Mouse (Mus musculus) cerebellum, postnatal 14 days (tissue): Measurements from ENCODE around the gene Gm9903.

Experiments used
- DNase-seq, 2 experiments: peaks; one replicate each; pipeline ENCODE4 v3.0.0; 2021; ENCODE audit warnings: mixed read lengths in 2 of 2

Gm9903 gene

GRCm38 (mm10) chr5:33651017-33651416, 21.3 kb downstream of the Gm9903 start:
- DNase-seq = no peak

GRCm38 (mm10) chr5:33651541-33651920, 21.8 kb downstream of the Gm9903 start:
- peak in 1 of 2 experiments; percentile 24 for DNase-seq

- peak; percentile 95 to 96 for DNase-seq
Measured at GRCm38 (mm10) chr5:33651921-33652782, 22.4 kb downstream of the Gm9903 start, which contains the start of gene Slbp. Gene Slbp, minus strand, starts transcription at chr5:33652574.

- DNase-seq = no peak
Measured at GRCm38 (mm10) chr5:33652783-33653173, 23.1 kb downstream of the Gm9903 start.

DNA sequence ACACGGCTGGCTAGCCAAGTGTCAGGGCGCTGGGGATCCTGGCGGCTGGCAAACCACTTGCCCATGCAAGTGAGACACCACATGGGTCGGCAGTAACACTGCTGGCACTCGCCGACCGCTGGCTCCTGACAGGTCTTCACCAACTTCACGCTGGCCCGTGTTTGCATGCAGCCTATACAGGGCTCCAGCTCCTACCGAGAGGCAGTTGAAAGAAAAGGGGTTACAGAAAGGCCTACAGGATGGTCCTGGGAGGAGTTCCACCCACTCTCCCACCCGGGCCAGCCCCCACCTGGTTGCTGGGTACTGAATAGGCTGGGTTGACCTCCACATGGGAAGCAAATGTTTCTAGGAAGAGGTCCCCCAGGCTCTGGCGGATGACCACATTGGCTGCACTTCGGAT, 24.7 kb downstream of the Gm9903 start:
- DNase-seq = no peak

GRCm38 (mm10) chr5:33655251-33655840, 25.6 kb downstream of the Gm9903 start:
- DNase-seq = peak in 1 of 2 experiments; percentile 27

DNA sequence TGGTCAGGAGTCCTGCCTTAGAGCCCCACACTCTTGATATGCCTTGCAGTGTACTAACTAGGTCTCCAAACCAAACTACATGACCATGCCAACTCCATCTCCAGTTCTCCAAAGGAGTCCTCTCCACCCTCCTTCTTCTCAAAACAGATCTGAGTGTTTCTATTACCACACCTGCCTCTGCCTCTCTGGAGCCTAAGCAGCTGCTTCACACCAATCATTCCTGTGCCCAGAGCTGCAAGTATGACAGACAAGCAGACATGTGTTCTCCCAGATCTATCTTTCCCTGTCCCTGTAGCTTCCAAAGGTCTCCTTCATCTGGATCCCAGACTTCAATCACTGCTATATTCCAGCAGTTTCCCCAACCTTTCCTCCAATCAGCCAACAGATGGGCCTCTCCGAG, 27.0 kb downstream of the Gm9903 start:
- no peak for DNase-seq

DNA sequence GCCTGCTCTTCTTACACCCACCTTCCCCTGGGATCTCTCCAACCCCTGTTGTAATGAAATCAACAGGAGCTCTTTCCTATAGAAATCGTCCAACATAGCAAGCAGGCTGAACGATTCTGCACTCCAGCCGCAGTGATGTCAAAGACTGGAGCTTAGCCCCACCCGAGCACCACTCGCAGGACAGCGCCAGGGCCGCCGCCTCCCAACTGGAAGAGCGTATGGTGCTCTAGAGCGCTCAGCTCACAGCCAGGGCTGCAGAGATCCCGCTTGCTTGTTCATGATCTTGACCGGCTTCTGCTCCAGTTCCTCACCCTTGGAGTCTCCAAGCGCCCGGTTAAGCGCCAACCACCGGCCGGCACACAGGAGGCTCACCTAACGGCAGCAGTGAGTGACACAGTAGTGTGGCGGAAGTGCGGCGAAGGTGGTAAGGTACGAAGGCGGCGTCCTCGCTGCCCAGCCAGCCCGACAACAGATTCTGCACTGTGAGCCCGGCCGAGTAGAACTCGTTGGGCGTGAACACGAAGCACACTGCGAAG, 27.6 kb downstream of the Gm9903 start:
- DNase-seq = no peak

GRCm38 (mm10) chr5:33657787-33658663, 28.3 kb downstream of the Gm9903 start, which contains the start of the genes Tacc3 and Tmem129:
Gene Tacc3, plus strand, starts transcription at chr5:33658128.
Gene Tmem129, minus strand, starts transcription at chr5:33658416.
- peak; percentile 98 for DNase-seq

DNA sequence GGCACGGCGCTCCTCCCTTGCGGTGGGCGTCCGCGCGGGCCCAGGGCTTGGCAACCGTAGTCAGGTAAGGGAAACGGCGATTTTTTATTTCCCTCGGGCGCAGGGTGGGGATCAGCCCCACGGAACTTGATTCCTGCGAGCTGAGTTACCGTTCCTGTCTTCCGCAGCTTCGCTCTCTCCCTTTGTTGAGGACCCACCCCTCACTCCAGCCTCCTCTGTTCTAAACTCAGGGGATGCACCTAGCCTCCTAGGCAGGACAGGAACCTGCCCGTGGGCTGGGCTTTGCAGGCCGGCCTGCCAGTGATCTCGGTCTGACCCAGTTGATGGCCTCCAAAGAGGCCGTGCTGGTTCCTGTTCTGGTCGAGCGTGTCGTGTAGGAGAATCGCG, 28.9 kb downstream of the Gm9903 start:
- DNase-seq = no peak

GRCm38 (mm10) chr5:33668223-33668622, 38.5 kb downstream of the Gm9903 start:
- peak; percentile 44 to 56 for DNase-seq

DNA sequence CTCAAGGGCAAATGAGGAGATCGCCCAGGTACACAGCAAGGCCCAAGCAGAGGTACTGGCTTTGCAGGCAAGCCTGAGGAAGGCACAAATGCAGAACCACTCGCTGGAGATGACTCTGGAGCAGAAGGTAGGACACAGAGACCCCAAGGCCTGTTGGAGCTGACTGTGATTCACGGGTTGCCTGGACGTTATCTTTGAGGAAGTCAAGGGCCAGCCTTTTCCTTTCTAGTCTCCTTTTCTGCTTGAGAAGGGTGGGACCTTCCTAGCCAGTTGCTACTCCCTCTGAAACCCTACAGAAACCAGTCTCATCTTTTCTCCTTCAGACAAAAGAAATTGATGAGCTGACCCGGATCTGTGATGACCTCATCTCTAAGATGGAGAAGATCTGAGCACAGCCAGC, 41.9 kb downstream of the Gm9903 start:
- no peak for DNase-seq

GRCm38 (mm10) chr5:33674439-33674838, 44.7 kb downstream of the Gm9903 start:
- DNase-seq = peak in 1 of 2 experiments; percentile 32

- DNase-seq = peak; percentile 70 to 80
Measured at GRCm38 (mm10) chr5:33675964-33676363, 46.2 kb downstream of the Gm9903 start.

DNA sequence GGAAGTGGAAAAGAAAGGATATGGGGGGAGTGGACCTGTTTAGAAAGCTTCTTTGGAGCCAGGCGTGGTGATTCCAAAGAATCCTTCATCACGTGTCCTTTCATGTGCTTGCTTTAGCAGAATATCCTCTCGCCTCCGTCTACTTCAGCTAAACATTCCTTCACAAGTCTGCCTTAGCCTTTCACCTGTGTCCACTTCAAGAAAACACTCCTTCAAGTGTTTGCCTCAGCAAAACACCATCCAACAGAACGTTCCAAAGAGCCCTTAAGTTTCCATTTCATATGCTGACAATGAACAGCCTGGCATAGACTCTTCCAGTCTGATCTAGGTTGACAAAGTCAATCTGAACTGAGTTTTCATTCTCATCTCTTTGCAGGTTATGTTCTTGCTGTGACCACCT, 48.5 kb downstream of the Gm9903 start:
- DNase-seq = no peak

DNA sequence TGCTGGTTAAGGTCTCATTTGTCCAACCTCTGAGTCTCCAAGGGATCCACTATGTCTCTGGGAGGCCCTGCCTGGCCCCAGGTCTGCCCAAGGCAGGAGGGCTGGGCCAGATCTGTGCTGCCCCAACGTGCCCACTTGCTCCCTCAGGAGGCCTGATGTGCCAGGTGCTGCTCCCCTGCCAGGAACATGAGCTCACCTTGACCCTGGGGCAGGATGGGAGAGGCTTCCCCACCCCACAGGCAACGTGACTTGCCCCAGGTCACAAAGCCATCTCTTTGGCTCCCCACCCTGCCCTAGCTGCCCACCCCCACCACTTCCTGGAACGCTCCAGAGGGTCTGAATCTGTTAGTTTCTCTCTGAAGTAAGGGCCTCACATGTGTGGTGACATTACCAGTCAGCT, 51.3 kb downstream of the Gm9903 start:
- DNase-seq = no peak
